Mouse (Mus musculus): ENCODE measurements around the gene Olfr71. TPM values are rescaled to one million over a fixed set of nuclear protein-coding genes. Genes with fewer than 3 reads are reported as not detected.
A peak's percentile ranks its signal among the peaks of the same experiment; 100 is the strongest.

Olfr71 gene
- polyA plus RNA-seq, 1 experiment: not detected

DNA sequence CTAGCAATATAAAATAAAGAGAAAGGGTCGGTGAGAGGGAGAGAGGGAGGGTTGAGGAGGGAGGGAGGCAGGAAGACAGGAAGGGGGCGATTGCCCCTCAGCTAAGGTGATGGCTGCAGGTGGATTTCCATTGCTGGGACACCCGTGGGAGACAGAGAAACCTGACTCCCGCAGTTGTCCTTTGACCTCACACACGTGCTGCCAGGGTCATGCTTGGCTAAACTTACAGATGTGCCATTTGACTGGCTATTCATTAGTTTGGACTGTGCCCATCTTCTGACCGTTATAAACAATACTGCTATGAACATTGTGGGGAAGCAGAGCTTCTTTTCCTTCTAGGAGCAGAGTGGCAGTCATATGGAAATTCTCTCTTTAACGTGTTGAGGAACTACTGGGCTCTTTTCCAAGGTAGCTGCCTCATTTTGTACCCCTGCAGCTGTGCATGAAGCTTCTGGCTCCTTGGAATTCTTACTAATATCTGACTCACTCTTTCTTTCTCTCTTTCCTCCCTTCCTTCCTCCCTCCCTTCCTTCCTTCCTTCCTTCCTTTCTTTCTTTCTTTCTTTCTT is 3.7 kb upstream of the Olfr71 start:
- DNase-seq (ENCODE audit: low spot score): no peak

DNA sequence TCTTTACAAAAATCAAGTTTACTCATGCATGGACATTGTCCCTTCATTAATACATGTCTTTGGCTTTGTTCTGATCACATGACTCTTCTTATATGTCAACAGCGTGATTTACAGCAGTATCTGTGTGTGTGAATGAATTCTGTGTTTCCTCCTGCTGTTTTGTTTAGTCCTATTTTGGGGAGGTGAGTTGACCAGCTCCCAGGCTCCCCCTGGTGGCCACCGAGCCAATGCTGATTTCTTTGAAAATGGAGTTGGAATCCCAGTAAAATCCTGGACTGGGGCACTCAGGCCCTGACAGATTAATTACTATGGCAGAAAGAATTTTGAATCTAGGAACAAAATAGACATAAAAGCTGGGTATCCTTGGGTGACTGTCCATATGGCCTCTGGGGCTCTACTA is 1.8 kb upstream of the Olfr71 start:
- DNase-seq (ENCODE audit: low spot score): peak; percentile 61

DNA sequence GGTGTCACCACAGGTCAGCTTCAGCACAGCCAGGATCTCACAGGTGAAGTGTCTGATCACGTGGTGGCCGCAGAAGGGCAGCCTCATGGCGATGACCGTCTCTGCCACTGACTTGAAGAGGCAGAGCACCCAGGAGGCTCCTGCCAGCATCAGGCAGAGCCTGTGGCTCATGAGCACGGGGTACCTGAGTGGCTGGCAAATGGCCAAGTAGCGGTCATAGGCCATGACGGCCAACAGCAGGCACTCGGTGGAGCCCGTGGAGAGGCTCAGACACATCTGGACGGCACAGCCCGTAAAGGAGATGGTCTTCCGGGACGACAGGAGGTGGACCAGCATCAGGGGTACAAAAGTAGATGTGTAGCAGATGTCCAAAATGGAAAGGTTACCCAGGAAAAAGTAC is 4.1 kb downstream of the Olfr71 start:
- DNase-seq (ENCODE audit: low spot score): no peak

DNA sequence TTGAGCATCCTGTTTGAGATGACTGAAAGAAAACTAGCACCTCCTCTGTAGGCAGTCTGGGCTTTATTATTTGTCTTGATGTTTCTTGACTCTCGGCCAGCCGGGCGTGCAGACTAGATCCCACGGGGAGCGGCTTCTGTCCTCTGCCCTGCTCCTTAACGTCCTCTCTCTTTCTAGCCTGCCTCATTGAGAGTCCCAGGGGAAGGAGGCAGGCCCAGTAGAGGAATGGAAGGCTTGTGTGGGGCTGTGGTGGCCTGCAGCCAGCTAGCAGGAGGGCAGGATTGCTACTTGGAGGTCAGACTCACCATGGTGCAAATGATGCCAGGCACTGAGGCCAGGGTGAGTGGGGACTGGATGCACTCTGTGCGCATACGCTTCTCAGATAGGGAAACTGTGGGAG is 6.2 kb downstream of the Olfr71 start:
- DNase-seq (ENCODE audit: low spot score): no peak

DNA sequence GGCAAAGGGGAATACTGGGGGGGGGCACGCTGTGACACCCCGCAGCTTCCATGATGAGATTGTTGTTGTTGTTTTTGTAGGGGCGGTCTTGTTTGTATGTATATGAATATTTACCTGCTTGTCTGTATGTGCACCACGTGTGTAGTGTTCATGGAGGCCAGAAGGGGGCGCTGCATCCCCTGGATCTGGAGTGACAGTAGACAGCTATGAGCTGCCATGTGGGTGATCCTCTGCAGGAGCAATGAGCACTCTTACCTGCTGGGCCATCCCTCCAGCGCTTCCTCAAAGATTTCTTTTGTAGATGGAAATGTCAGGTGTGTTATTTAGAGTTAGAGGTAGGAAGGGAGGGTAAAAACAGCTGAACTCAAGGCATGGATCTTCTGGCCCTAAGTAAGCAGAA is 6.6 kb downstream of the Olfr71 start:
- no peak for DNase-seq (ENCODE audit: low spot score)

DNA sequence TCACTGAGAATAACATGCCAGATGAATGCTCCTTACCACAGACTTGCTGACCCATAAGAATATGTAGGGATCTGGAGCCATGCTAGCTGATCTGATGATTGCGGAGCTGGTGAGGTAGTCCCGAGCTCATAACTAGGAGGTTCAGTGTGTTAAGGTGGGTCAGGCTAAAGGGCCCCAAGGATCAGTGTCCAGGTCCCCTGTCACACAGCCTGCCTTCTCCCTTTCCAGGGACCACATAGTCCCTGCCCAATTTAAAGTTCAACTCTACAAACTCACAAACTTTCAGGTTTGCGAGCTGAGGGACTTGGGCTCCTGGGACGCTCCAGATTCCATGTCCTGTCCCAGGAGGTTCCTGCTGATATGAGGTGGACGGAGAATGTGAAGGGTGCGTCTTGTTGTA is 9.3 kb downstream of the Olfr71 start, which contains the start of gene Olfr70:
TSS of gene Olfr70 (minus strand) at position 101 of the 400 bp plus-strand sequence.
- DNase-seq (ENCODE audit: low spot score): no peak

DNA sequence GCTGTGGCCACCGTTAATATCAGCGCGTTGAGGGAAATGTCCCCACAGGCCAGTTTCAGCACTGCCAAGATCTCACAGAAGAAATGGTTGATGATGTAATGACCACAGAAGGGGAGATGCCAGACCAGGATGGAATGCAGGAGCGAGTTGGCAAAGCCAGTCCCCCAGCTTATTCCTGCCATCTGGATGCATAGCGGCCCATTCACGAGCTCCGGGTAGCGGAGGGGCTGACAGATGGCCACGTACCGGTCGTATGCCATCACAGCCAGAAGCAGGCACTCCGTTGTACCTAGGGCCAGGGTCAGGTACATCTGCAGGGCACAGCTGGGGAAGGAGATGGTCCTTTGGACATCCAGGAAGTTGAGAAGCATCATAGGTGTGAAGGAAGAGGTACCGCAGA is 13.5 kb downstream of the Olfr71 start:
- DNase-seq (ENCODE audit: low spot score): no peak

DNA sequence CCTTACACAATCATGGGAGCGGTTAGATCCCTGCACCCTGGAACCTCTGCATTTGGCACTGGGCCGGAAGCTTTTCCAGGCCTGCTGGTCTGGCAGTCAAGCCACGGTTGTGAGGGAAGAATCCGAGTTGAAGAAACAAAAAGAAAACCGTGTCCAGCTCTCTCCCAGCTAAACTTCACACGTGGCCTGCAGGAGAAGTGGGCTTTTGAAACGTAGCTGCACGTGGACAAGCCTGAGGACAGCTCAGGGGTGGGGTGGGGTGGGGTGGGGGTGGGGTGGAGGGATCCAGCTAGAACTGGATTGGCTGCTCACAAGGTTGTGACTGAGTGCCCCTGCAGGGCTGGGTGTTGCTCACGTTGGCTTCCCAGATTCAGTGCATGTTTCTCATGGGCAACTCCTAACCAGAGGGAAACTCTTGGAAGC is 14.8 kb downstream of the Olfr71 start:
- DNase-seq (ENCODE audit: low spot score): no peak

DNA sequence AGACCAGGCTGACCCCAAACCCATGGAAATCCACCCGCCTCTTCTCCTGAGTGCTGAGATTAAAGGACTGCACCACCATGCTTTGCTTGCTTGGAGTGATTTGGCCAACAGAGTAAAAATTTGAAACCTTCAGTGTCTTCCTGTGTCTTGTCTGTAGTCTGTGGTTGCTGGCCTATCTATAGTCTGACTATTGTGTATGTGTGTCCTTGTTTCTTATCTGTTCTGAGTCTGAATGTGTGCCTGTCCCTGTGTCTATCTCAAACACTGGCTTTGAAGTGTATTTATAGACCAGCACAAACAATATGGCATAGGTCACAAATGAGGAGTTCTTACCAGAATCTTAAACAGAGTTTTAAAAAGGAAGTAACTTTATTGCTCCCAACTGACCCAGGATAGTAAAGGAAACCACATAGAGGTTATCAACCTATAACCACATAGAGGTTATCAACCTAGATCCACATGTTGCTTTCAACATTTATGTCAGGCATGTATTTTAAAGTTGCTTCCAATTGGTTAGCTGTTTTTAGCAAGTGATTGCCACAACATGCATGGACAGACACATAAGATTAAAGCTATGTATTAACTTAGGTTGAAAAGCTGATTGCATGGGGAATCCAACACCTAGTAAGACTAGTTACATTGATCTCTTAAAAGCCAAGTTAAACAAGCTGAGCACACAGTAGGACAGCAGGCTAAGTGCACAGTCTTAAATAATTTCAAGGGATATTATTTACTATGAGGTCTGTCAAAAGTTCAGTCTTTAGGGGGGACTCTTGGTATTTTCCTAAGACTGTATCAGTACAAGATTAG is 15.4 kb downstream of the Olfr71 start:
- no peak for DNase-seq (ENCODE audit: low spot score)

DNA sequence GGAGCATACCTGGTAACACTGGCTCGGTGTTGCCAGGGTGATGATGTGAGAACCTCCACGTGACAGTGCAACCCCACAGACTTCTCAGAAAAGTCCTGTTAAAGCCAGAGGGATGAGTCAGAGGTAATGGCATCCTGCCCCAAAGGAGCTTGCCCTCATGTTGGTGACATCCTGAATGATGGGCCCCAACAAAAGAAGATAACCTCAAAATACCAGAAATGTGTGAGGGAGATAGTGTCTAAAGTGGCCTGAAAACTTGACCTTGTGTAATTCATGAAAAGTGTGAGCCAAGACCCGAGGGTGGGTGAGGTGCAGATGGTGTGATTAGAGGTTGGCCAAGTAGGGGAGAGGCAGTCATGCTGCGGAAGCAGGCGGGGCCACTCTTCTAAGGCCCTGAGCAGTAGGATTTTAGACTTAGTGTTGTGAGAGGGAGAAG is 16.2 kb downstream of the Olfr71 start:
- no peak for DNase-seq (ENCODE audit: low spot score)

DNA sequence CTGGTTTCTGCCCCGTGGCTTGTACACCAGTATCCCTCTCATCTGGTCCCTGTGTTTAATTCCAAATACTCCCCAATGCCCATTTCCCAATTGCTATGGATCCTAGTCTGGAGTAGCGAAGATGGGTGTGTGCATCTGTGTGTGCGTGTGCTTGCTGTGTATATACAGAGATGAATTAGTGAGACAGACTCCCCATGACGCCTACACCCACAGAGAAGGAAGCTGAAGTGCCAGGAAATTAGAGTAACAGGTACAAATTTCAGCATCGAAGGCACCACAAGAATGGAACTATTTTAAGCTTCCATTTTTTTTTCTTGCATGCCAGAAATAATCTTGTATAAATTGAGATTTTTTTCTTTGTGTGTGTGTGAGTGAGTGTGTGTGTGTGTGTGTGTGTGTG is 19.0 kb downstream of the Olfr71 start:
- DNase-seq (ENCODE audit: low spot score): no peak

DNA sequence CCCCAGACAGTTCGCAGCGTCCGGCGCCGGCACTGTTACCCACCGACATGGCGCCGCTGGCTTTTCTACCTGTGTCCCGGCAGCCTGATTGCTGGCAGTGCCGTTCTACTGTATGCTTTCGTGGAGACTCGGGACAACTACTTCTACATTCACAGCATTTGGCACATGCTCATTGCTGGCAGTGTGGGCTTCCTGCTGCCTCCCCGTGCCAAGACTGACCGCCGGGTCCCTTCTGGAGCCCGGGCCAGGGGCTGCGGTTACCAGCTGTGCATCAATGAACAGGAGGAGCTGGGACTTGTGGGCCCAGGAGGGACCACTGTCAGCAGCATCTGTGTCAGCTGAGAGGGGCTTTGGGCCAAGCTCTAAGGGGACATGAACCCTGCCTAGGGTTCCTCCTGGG is 20.0 kb downstream of the Olfr71 start:
- no peak for DNase-seq (ENCODE audit: low spot score)

DNA sequence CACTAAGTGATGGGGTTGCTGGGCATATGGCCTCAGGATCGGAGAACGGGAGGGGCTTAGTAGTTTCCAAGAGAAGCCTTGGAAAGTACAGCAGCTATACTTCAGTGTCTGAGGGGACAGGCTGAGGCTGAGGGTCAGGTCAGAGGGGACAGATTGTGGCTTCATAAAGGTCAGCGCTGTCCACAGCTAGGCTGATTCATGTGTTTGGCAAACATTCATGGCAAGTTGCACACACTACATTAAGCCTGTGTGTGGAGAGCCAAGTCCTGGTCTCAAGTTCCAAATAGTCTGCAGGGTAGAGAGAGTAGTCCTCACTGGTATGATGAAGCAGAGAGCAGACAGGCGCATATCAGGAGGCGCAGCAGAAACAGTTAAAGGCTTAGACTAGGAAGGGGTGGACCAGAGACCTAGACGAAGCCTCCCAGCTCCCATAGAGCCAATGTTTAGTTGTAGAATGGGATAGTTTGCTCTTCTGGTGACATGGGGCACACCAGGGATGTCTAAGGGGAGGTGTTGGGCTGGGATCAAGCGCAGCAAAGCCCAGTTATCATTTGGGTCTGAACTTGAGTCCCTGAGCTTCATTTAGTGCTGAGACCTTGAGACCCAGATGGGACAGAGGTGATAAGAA is 30.5 kb downstream of the Olfr71 start:
- DNase-seq (ENCODE audit: low spot score): no peak

DNA sequence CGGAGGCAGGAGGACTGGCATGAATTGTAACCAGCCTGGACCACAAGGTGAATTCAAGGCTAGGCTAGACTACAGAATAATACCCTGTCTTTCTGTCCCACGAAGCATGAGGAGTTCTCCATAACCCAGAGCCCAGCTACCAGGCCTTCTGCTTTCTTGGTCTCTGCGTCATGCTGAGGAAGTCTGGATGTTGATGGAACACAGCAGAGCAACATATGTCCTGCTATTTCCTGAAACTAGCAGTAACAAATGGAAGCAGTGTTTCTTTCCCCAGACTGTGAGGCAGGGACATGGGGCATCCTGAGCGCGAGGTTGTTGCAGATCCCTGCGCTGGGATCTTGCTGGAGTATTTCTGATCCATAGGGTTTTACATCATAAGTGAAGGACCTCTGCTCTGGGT is 31.5 kb downstream of the Olfr71 start:
- DNase-seq (ENCODE audit: low spot score): no peak

DNA sequence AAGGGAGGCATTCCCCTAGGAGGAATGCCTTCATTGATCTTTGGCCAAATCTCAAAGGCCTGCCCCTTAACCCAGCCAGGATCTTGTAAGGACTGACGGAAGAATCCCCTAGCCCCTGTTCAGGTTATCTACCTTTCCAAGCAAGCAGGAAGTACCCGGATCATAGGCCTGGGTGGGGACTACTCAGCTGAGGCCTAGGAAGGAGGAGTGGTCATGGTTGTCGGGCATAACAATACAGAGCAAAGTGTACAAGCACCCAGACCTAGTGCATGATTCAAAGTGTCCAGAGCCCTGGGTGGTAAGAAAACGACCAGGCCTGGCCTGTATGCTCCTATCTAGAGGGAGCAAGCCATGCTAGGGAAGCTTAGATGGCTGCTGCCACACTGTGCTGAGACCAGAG is 34.4 kb downstream of the Olfr71 start:
- no peak for DNase-seq (ENCODE audit: low spot score)

DNA sequence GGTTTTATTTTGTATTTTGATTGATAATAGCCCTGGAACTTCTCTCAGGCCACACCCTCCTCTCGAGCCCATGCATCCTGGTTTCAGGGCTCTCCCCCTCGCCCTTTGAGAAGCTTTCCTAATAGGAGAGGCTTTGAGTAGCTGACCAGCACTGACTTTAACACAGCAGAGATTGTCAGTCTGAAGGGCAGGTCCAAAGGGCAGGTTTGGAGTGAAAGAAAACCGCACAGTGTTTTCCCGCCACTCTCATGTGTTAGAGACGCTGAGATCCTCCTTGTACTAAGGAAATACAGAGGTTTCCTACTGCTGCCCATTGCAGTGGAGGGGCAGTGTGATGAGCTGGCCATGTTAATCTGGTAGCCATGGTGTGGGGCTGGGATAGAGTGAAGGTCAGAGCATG is 35.1 kb downstream of the Olfr71 start:
- DNase-seq (ENCODE audit: low spot score): no peak

DNA sequence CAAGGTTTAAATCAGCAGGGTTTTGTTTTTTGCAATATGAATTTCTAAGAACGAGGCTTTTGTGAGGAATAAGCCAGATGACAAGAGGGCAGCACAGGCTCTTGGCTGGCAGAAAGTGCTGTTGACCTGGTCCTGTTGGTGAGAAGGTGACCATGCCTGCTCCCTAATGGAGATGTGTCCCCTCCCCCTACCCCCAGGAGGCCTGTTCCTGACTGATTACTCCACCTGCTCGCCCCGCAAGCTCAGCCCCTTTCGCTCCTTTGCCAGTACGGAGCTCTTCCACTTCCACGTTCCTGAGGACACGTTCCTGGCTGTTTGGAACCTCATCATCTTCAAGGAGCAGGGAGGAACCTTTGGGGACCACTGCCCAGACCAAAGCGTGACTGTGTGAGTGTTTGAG is 36.4 kb downstream of the Olfr71 start:
- DNase-seq (ENCODE audit: low spot score): no peak

DNA sequence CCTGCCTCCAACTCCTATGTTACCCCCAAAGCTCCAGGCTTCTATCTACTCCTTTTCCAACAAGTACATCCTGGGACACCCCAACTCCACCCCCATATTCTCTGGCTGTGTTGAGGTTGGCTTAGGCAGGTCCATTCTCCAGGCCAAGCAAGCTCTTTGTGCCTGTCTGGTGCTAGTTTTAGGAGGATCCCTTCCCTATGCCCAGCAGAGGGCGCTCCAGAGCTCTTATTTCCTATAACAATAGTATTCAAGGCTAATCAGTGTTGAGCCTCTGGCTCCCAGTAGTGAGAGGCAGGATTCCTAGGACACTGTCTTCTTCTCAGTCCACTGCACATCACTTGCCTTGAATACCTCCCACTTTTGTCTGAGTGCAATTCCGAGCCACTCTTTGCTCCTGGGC is 38.0 kb downstream of the Olfr71 start:
- peak; percentile 76 for DNase-seq (ENCODE audit: low spot score)

DNA sequence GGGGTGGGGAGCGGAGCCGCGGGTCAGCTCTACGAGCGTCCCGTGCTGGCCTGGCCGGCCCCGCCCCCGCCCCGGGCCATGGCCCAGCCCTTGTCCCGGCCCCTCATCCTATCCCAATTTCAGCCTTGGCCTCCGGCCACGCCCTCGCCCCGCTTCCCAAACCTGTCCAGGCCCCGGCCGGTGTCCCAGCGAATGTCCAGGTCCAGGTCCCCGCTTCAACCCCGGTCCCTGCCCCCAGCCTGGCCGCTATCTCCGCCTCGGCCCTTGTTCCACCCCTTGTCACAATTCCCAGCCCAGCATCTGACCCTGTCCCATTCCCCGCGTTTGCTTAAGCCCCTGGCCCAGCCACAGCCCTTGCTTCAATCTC is 40.6 kb downstream of the Olfr71 start:
- DNase-seq (ENCODE audit: low spot score): no peak

DNA sequence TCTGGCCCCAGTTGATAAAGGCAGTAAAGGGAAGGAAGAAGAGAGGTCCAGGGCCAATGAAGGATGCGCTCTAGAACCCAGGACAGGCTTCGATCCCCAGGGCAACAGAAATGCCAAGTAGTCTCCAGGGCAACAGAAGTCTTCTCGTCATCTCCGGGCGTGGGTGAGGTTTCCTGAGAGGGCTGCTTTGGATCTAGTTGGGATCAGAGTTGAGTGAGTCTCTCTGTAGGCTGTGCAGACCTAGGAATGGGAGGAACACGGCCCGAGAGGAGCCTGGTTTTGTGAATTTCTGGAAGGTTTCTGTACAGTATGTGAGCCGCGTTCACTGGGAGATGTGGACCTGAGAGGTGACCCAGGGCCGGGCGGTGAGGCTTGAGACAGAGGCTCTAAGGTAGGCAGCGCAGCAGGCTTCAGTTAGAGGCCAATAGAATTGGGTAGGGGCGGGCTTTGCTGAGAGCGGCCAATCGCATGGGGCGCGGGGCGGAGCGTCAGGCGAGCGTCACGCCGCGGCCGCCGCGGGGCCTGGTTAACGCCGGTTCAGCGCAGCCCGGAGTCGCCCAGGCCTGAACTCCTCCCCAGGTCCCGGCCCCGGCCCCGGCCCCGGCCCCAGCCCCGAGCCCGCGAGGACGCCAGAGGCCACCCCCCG is 41.1 kb downstream of the Olfr71 start, which contains the start of the genes Tmem8b and Fam221b:
TSS of gene Tmem8b (plus strand) at position 190 of the 646 bp plus-strand sequence.
TSS of gene Fam221b (minus strand) at position 364 of the 646 bp plus-strand sequence.
- DNase-seq (ENCODE audit: low spot score): peak; percentile 83

DNA sequence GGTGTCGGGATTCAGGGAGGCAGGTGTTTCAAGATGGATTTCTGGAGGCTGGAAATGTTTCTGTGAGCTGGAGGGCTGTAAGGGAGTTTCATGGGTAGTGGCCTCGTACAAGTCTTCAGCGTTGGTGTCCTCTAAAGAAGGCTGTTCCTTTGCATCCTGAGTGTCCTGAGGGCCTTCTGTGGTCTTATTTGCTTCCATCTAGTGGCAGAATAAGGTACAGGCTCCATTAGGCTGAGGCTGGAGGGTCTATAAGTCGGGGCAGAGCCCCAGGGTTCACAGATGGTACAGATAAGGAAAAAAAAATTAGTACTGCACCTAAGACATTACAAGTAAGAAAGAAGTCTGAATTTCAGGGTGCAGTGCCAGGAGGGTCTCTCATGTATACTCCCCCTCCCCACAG is 43.6 kb downstream of the Olfr71 start:
- DNase-seq (ENCODE audit: low spot score): no peak

DNA sequence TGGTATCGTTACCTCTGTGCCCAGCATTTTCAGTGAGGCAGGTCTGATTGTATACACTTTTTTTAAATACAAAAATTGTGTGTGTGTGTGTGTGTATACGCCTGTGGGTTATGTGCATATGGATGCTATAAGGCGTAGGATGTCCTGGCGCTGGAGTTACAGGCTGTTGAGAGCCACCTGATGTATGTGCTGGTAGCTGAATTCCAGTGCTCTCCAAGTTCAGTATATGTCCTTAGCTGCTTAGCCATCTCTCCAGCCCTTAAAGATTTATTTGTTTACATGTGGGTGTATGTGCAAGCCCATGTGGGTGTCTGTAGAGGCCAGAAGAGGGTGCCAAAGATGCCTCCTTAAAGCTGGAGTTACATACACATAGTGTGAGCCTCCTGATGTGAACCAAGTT is 52.9 kb downstream of the Olfr71 start:
- DNase-seq (ENCODE audit: low spot score): no peak
